ENCODE assay signal across 18 mouse cellular contexts in genomic region chr15:84506026-84506425, GRCm38 (mm10). TPM values are rescaled to one million over a fixed set of nuclear protein-coding genes. Genes with fewer than 3 reads are reported as not detected.
A peak's percentile ranks its signal among the peaks of the same experiment; 100 is the strongest.
DNase-seq lines count a peak whose midpoint lies in the region; ATAC-seq and TF ChIP-seq lines count a peak whose summit lies in the region.
"Had no signal": no experiment of that assay in that cellular context is flagged by ENCODE, and none has a peak within 500 bp of the region (broad histone marks: within the 10 kb centered on the region; RNA-seq: fewer than 3 reads in every experiment).

No protein-coding gene starts in this region.

- no peak for ATAC-seq in hindbrain, embryonic 14.5 days (ENCODE audit: low FRiP score)
- ATAC-seq in granulocyte monocyte progenitor cell, adult 5-6 weeks (replicated peaks; ENCODE audit: poor library complexity, severe bottlenecking): no peak
- ATAC-seq: midbrain, embryonic 15.5 days had no signal

- no peaks in the 10 kb centered on the region for H3K27me3 ChIP-seq in hindbrain, embryonic 14.5 days (ENCODE audit: control insufficient read depth, insufficient read depth, low read length)
- H3K27me3 ChIP-seq: forebrain, embryonic 12.5 days; midbrain, embryonic 15.5 days had no signal

- H3K36me3 ChIP-seq in hindbrain, embryonic 14.5 days (replicated peaks; ENCODE audit: control insufficient read depth, insufficient read depth): no peaks in the 10 kb centered on the region
- H3K36me3 ChIP-seq: embryonic facial prominence, embryonic 13.5 days; forebrain, embryonic 12.5 days; midbrain, embryonic 15.5 days had no signal

- no peak for TF ChIP-seq POLR2A in brain, embryonic 14.5 days (IDR thresholded peaks at IDR 0.05; ENCODE audit: borderline replicate concordance, extremely low read depth, insufficient read depth, insufficient read length, poor library complexity, severe bottlenecking)

- DNase-seq in cerebellum, postnatal 10 days: peak; percentile 71 to 83
- DNase-seq in cerebellum, adult 11 months: no peak
- DNase-seq in brain, embryonic 14.5 days (ENCODE audit: low read depth): peak; percentile 65
- peak; percentile 69 for DNase-seq in layer of hippocampus, adult 9-11 months
- DNase-seq in right cerebral cortex, adult 2 months (ENCODE audit: low spot score in 2 of 2): peak; percentile 67 to 74
- DNase-seq in hindbrain, embryonic 14.5 days (ENCODE audit: low spot score): no peak
- DNase-seq in ovary, postnatal 36 days (ENCODE audit: low spot score): no peak
- DNase-seq: gastrocnemius, postnatal 14 days; heart, postnatal 36 days; lung, embryonic 14.5 days had no signal

- H3K9me3 ChIP-seq in hindbrain, embryonic 14.5 days (ENCODE audit: control insufficient read depth, low read length): no peaks in the 10 kb centered on the region
- H3K9me3 ChIP-seq: embryonic facial prominence, embryonic 13.5 days; forebrain, embryonic 12.5 days; midbrain, embryonic 15.5 days had no signal

- no peak overlapping the region for H3K9ac ChIP-seq in hindbrain, embryonic 14.5 days
- H3K9ac ChIP-seq: embryonic facial prominence, embryonic 13.5 days; forebrain, embryonic 12.5 days; lung, embryonic 14.5 days; midbrain, embryonic 15.5 days had no signal

- no peak for TF ChIP-seq CTCF in brain, embryonic 14.5 days (IDR thresholded peaks at IDR 0.05; ENCODE audit: borderline replicate concordance, extremely low read depth, insufficient read depth, insufficient read length)

- no peak overlapping the region for H3K4me3 ChIP-seq in hindbrain, embryonic 14.5 days (replicated peaks; ENCODE audit: low read length)
- H3K4me3 ChIP-seq: embryonic facial prominence, embryonic 13.5 days; forebrain, embryonic 12.5 days; midbrain, embryonic 15.5 days had no signal

- 69% methylated on average over 10 of the region's 10 CpGs for WGBS in hindbrain, embryonic 14.5 days

- no peak overlapping the region for H3K27ac ChIP-seq in hindbrain, embryonic 14.5 days
- H3K27ac ChIP-seq: embryonic facial prominence, embryonic 13.5 days; forebrain, embryonic 12.5 days had no signal

- no peak overlapping the region for H3K4me2 ChIP-seq in hindbrain, embryonic 14.5 days (replicated peaks)
- H3K4me2 ChIP-seq: embryonic facial prominence, embryonic 13.5 days; forebrain, embryonic 12.5 days; heart, embryonic 11.5 days; lung, embryonic 14.5 days; midbrain, embryonic 15.5 days had no signal

- H3K4me1 ChIP-seq in hindbrain, embryonic 14.5 days (replicated peaks; ENCODE audit: control insufficient read depth, insufficient read depth, low read length): peaks cover 35% of the 10 kb centered on the region

RNA-seq across cellular contexts. Expression of gene Rtl6, which starts 51.6 kb away (rescaled TPM):
- 50.4 and 70.9 TPM in 2 replicates for polyA plus RNA-seq in brain, embryonic 14.5 days (2012; rRNA removed)
- 37.2 and 40.1 TPM in 2 replicates for polyA plus RNA-seq in hindbrain, embryonic 14.5 days (2014; fragmentation: Nextera tagmentation; extraction: Ambion mirVana)
- 4.6 and 6.4 TPM in 2 replicates for total RNA-seq in granulocyte monocyte progenitor cell, adult 5-6 weeks (2014; fragmentation: Nextera tagmentation)
- total RNA-seq in granulocyte monocyte progenitor cell, adult 5-6 weeks (2017): 2.3 and 3.4 TPM in 2 replicates

RNA-seq across cellular contexts. Expression of gene Shisal1, which starts 59.1 kb away (rescaled TPM):
- 28.5 and 36.5 TPM in 2 replicates for polyA plus RNA-seq in brain, embryonic 14.5 days (2012; rRNA removed)
- polyA plus RNA-seq in hindbrain, embryonic 14.5 days (2014; fragmentation: Nextera tagmentation; extraction: Ambion mirVana): 13.1 and 15.4 TPM in 2 replicates
- not detected in 2 replicates for total RNA-seq in granulocyte monocyte progenitor cell, adult 5-6 weeks (2014; fragmentation: Nextera tagmentation)
- not detected in 2 replicates for total RNA-seq in granulocyte monocyte progenitor cell, adult 5-6 weeks (2017)
- total RNA-seq: CH12.LX; common myeloid progenitor, adult 5-6 weeks; megakaryocyte, adult 5-6 weeks had no signal

Comparison
In these comparisons a context has a peak if more than half of its experiments do, and no peak if none do; other contexts are left out.
1. DNase-seq: peak in cerebellum, postnatal 10 days (2 of 2), brain, embryonic 14.5 days (single experiment), layer of hippocampus, adult 9-11 months (single experiment) and right cerebral cortex, adult 2 months (2 of 2); none in cerebellum, adult 11 months (single experiment), hindbrain, embryonic 14.5 days (single experiment) and ovary, postnatal 36 days (single experiment).